Mouse (Mus musculus) olfactory bulb, adult 2 months (tissue): ENCODE data around the gene Spop. TPM values are rescaled to one million over a fixed set of nuclear protein-coding genes. Genes with fewer than 3 reads are reported as not detected.

Experiments
- H3K27ac ChIP-seq: fragments of 200-500 bp; 2 replicates; pipeline ENCODE4 v1.5.1; 2012; ENCODE audit warnings: low read depth, low read length; ENCODE audit not compliant: insufficient read depth
- H3K4me1 ChIP-seq: fragments of 200-500 bp; 2 replicates; pipeline ENCODE4 v1.6.1; 2012; ENCODE audit warnings: low read length; ENCODE audit not compliant: control insufficient read depth, insufficient read depth
- H3K4me3 ChIP-seq: fragments of 200-500 bp; 2 replicates; pipeline ENCODE4 v1.5.1; 2012; ENCODE audit warnings: mild to moderate bottlenecking, low read depth, low read length, moderate library complexity; ENCODE audit not compliant: insufficient read depth
- CTCF ChIP-seq: fragments of 200-500 bp; IDR thresholded peaks from 2 replicates; pipeline ENCODE4 v1.5.1; 2012; ENCODE audit warnings: low read depth, mild to moderate bottlenecking, low read length, moderate library complexity; ENCODE audit not compliant: insufficient read depth
- POLR2A ChIP-seq: fragments of 200-500 bp; IDR thresholded peaks from 2 replicates; pipeline ENCODE4 v1.6.1; 2012; ENCODE audit warnings: mild to moderate bottlenecking, low read depth, low read length, moderate library complexity; ENCODE audit not compliant: insufficient read depth
- WGBS: fragments of 180-500 bp; shearing (Covaris S2); methylation state at CpG from one replicate; pipeline ENCODE4 v1.1.7; 2018; 5-methylcytosine and 5-hydroxymethylcytosine counted together
- polyA plus RNA-seq: library from polyadenylated mRNA; stranded (reverse); fragments of >200 nt; gene quantifications from 2 replicates; pipeline ENCODE4 v1.2.4, GENCODE M21; 2012; ENCODE audit warnings: low replicate concordance; ENCODE audit not compliant: missing spikeins, insufficient read depth, insufficient read length

Gene Spop
- polyA plus RNA-seq, 1 experiment, result not detected

- no peaks in the 10 kb centered on the region for H3K4me1 ChIP-seq
- WGBS, result 98% methylated on average over 2 of the region's 2 CpGs
- no peak overlapping the region for H3K4me3 ChIP-seq
- H3K27ac ChIP-seq, result no peak overlapping the region
- no peak for TF ChIP-seq POLR2A
- no peak for TF ChIP-seq CTCF
These were observed 18.3 kb downstream of the Spop start for GRCm38 (mm10) chr11:95432194-95432593.

DNA sequence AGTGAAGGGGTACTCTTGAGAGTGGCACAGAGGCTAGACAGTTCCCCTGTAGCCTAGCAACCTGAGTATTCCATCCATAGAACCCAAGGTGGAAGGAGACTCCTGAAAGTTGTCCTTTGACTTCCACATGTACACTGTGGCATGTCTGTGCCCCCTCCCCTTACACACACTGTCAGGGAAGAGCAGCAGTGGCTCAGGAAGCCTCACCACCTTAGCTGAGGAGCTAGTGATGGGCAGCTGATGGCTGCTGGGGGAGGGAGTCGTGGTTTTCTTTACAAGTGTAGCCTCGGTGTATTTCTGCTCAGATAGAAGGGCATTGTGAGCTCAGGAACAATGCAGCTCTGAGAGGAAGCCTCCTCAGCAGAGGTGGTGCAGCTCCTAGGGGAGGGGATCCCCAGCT is 31.5 kb downstream of the Spop start:
- TF ChIP-seq POLR2A (no peak), CTCF (no peak)
- WGBS, result 13% methylated on average over 2 of the region's 2 CpGs
- Histone ChIP-seq H3K4me1 (peaks cover 9% of the 10 kb centered on the region; the same call in 1 of the 2 replicates), H3K27ac (no peak overlapping the region), H3K4me3 (no peak overlapping the region)

DNA sequence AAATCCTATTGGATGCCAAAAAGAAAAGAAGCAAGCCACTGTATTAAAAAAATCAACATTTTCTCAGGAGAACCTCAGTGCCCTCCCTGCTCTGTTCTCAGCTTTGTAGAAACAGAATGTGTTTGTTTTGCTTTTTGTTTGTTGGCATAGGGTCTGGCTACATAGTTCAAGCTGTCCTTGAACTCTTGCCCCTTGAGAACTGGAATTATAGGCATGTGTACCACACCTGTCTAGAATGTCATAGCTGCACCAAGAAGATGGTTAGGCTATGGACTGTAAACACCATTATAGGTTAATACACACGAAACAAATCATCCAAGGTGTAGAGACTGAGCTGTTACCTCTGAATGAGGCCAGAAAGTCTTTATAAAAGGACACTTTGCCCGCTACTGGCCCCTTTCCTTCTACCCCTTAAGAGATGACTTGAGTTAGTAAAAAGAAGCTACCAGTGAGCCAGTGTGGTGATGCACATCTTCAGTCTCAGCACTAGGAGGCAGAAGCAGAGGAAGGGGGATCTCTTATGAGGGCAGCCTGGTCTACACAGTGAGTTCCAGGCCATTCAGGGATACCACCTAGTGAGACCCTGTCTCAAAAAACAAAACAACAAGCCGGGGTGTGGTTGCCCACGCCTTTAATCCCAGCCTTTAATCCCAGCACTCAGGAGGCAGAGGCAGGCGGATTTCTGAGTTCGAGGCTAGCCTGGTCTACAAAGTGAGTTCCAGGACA is 32.9 kb downstream of the Spop start:
- WGBS, result 97% methylated on average over 6 of the region's 6 CpGs
- peaks cover 9% of the 10 kb centered on the region; the same call in 1 of the 2 replicates for H3K4me1 ChIP-seq
- no peak overlapping the region for H3K4me3 ChIP-seq
- TF ChIP-seq POLR2A (no peak), CTCF (no peak)
- H3K27ac ChIP-seq, result no peak overlapping the region

GRCm38 (mm10) chr11:95448346-95448745 is 34.5 kb downstream of the Spop start:
- no peak for TF ChIP-seq POLR2A
- no peak for TF ChIP-seq CTCF

DNA sequence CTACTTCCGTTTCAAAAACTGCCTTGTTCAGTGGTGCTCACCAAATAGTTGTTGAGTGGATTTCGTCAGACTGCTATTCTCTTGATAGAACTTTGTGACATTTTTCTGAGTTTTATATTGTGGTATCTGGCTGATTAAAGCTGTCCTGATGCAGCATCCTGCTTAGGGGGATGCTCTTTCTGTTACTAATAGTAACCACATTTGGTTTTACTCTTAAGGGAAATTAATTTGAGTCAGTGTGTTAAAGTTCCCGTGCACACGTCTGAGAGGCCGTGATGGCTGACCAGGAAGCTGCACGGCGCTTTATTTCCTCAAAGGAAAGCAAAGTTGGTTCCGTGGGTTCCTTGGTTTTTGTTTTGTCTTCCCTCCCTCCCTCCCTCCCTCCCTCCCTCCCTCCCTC is 41.5 kb downstream of the Spop start:
- TF ChIP-seq POLR2A (no peak), CTCF (no peak)
- Histone ChIP-seq H3K4me1 (no peaks in the 10 kb centered on the region), H3K27ac (no peak overlapping the region), H3K4me3 (no peak overlapping the region)
- WGBS, result 63% methylated on average over 8 of the region's 8 CpGs

More at GRCm38 (mm10) chr11:95448346-95448745, 34.5 kb downstream of the Spop start:
- peaks cover 9% of the 10 kb centered on the region; the same call in 1 of the 2 replicates for H3K4me1 ChIP-seq
- WGBS, result 19% methylated on average over 3 of the region's 3 CpGs
- no peak overlapping the region for H3K4me3 ChIP-seq
- H3K27ac ChIP-seq, result no peak overlapping the region

- TF ChIP-seq CTCF (no peak), POLR2A (no peak)
- Histone ChIP-seq H3K4me1 (no peaks in the 10 kb centered on the region), H3K27ac (no peak overlapping the region), H3K4me3 (no peak overlapping the region)
- whole genome bisulfite sequencing, result 80% methylated on average over 2 of the region's 2 CpGs
These were observed 47.0 kb downstream of the Spop start for GRCm38 (mm10) chr11:95460872-95461271.

DNA sequence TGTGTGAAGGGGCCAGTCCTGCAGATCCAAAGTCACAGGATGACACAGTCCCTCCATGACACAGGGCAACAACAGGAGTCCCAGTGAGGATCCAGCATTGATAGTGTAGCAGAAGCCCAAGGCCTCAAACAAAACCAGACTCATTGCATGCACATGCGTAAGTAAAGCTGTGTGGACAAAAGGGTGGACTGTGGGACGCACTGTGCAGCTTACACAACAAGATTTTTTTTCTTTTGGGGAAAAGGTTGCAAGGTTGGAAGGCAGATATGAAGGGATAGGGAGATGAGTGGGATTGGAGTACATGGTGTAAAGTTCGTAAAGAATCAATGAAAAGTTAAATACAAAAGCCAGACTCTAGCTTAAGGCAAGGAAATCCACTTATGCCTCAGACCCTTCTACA is 48.3 kb downstream of the Spop start:
- TF ChIP-seq POLR2A (no peak), CTCF (no peak)
- WGBS, result 97% methylated on average over 3 of the region's 3 CpGs
- Histone ChIP-seq H3K4me3 (no peak overlapping the region), H3K4me1 (no peaks in the 10 kb centered on the region), H3K27ac (no peak overlapping the region)

GRCm38 (mm10) chr11:95467731-95468130 is 53.9 kb downstream of the Spop start:
- no peak overlapping the region for H3K4me3 ChIP-seq
- no peak for TF ChIP-seq POLR2A
- no peak for TF ChIP-seq CTCF
- WGBS, result 86% methylated on average over 1 of the region's 1 CpGs
- H3K27ac ChIP-seq, result no peak overlapping the region
- H3K4me1 ChIP-seq, result no peaks in the 10 kb centered on the region

GRCm38 (mm10) chr11:95472942-95473341 is 59.1 kb downstream of the Spop start:
- TF ChIP-seq CTCF (no peak), POLR2A (no peak)

More at GRCm38 (mm10) chr11:95472942-95473341, 59.1 kb downstream of the Spop start:
- Histone ChIP-seq H3K4me3 (no peak overlapping the region), H3K4me1 (no peaks in the 10 kb centered on the region), H3K27ac (no peak overlapping the region)
- WGBS, result 66% methylated on average over 2 of the region's 2 CpGs
